Mouse (Mus musculus): Measurements from ENCODE around the gene Olfr1437. TPM values are rescaled to one million over a fixed set of nuclear protein-coding genes. Genes with fewer than 3 reads are reported as not detected.
"Not testable (repeated sequence)": the region's sequence is repeated elsewhere in the genome, so short reads cannot be mapped to it uniquely, and the experiment has no call there.

Gene Olfr1437
- total RNA-seq (2014; rRNA removed): not detected in 2 replicates
- not detected in 2 replicates for polyA plus RNA-seq (2015; fragmentation: Nextera tagmentation; extraction: Ambion mirVana)

GRCm38 (mm10) chr19:12325001-12325400 is at the start of gene Olfr1437:
Olfr1437 (minus strand) TSS chr19:12325101.
- Histone ChIP-seq H3K4me3 (ENCODE audit: low read length) (no peak within 1 kb of the TSS), H3K4me1 (ENCODE audit: insufficient read depth, low read length) (no peaks in the 10 kb centered on the region), H3K27me3 (ENCODE audit: insufficient read depth, low read length) (no peaks in the 10 kb centered on the region), H3K36me3 (ENCODE audit: insufficient read depth, low read length) (no peaks in the 10 kb centered on the region), H3K9ac (replicated peaks; ENCODE audit: low read length) (no peak within 1 kb of the TSS), H3K4me2 (ENCODE audit: low read depth, low read length) (no peak within 1 kb of the TSS), H3K9me3 (ENCODE audit: low read length) (no peaks in the 10 kb centered on the region), H3K27ac (no peak within 1 kb of the TSS)
- no peak for TF ChIP-seq CTCF (IDR thresholded peaks at IDR 0.05; ENCODE audit: low read depth)
- ATAC-seq (no peak), DNase-seq (ENCODE audit: low spot score) (no peak)
- WGBS: 85% methylated on average over 2 of the region's 2 CpGs

GRCm38 (mm10) chr19:12374465-12375025 is 49.6 kb upstream of the Olfr1437 start:
- 56% methylated on average over 2 of the region's 2 CpGs for WGBS
- Histone ChIP-seq H3K9ac (replicated peaks; ENCODE audit: low read length) (no peak overlapping the region), H3K4me2 (ENCODE audit: low read depth, low read length) (no peak overlapping the region), H3K27ac (no peak overlapping the region), H3K27me3 (ENCODE audit: insufficient read depth, low read length) (no peaks in the 10 kb centered on the region), H3K36me3 (ENCODE audit: insufficient read depth, low read length) (no peaks in the 10 kb centered on the region), H3K4me1 (ENCODE audit: insufficient read depth, low read length) (no peaks in the 10 kb centered on the region), H3K4me3 (ENCODE audit: low read length) (no peak overlapping the region), H3K9me3 (ENCODE audit: low read length) (no peaks in the 10 kb centered on the region)
- ATAC-seq (no peak), DNase-seq (ENCODE audit: low spot score) (peak; percentile 5)
- TF ChIP-seq CTCF (IDR thresholded peaks at IDR 0.05; ENCODE audit: low read depth): no peak

GRCm38 (mm10) chr19:12373004-12373403 is 48.1 kb upstream of the Olfr1437 start:
- Histone ChIP-seq H3K27ac (no peak overlapping the region), H3K27me3 (ENCODE audit: insufficient read depth, low read length) (no peaks in the 10 kb centered on the region), H3K4me1 (ENCODE audit: insufficient read depth, low read length) (no peaks in the 10 kb centered on the region), H3K9ac (replicated peaks; ENCODE audit: low read length) (no peak overlapping the region), H3K4me3 (ENCODE audit: low read length) (no peak overlapping the region), H3K9me3 (ENCODE audit: low read length) (no peaks in the 10 kb centered on the region), H3K36me3 (ENCODE audit: insufficient read depth, low read length) (no peaks in the 10 kb centered on the region), H3K4me2 (ENCODE audit: low read depth, low read length) (no peak overlapping the region)
- ATAC-seq (no peak), DNase-seq (ENCODE audit: low spot score) (no peak)
- TF ChIP-seq CTCF (IDR thresholded peaks at IDR 0.05; ENCODE audit: low read depth): no peak
- 78% methylated on average over 3 of the region's 3 CpGs for WGBS

DNA sequence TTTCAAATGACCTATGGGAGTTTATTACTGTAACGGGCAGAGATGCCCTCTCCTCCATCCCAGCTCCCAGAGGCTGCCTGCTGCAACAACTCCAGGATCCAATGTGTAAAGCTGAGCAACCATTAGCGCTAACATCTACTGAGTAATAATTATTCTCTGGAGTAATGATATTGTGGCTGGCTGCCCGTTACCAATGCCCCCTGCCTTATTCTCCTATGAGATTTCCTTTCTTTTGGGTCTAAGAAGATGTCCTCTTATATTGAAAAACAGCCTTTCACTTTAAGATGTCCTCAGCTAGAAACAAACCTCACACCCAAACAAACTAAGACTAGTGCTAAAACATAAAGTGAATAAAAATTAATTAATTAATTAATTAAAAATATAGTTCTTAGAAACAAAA is 10.9 kb upstream of the Olfr1437 start, which contains the start of gene Olfr1438-ps1:
TSS of gene Olfr1438-ps1 (minus strand) at position 101 of the 400 bp plus-strand sequence.
- no peak for ATAC-seq

GRCm38 (mm10) chr19:12299030-12299429 is 25.9 kb downstream of the Olfr1437 start, which contains the start of gene Olfr1436:
Olfr1436 (minus strand) TSS chr19:12299130.
- not testable (repeated sequence) for ATAC-seq; H3K4me1 ChIP-seq (ENCODE audit: insufficient read depth, low read length); H3K36me3 ChIP-seq (ENCODE audit: insufficient read depth, low read length); H3K4me2 ChIP-seq (ENCODE audit: low read depth, low read length); H3K27me3 ChIP-seq (ENCODE audit: insufficient read depth, low read length); H3K4me3 ChIP-seq (ENCODE audit: low read length); H3K27ac ChIP-seq; DNase-seq (ENCODE audit: low spot score); H3K9me3 ChIP-seq (ENCODE audit: low read length); H3K9ac ChIP-seq (replicated peaks; ENCODE audit: low read length)
- 85% methylated on average over 1 of the region's 1 CpGs for WGBS

More for the DNA sequence above, 10.9 kb upstream of the Olfr1437 start, which contains the start of gene Olfr1438-ps1:
- Histone ChIP-seq H3K36me3 (ENCODE audit: insufficient read depth, low read length) (no peaks in the 10 kb centered on the region), H3K27ac (no peak within 1 kb of the TSS), H3K4me2 (ENCODE audit: low read depth, low read length) (no peak within 1 kb of the TSS), H3K4me1 (ENCODE audit: insufficient read depth, low read length) (no peaks in the 10 kb centered on the region), H3K27me3 (ENCODE audit: insufficient read depth, low read length) (no peaks in the 10 kb centered on the region), H3K9ac (replicated peaks; ENCODE audit: low read length) (no peak within 1 kb of the TSS), H3K9me3 (ENCODE audit: low read length) (no peaks in the 10 kb centered on the region), H3K4me3 (ENCODE audit: low read length) (no peak within 1 kb of the TSS)
- no peak for TF ChIP-seq CTCF (IDR thresholded peaks at IDR 0.05; ENCODE audit: low read depth)
- WGBS: 88% methylated on average over 3 of the region's 3 CpGs
- DNase-seq (ENCODE audit: low spot score): no peak

GRCm38 (mm10) chr19:12292979-12293378 is 31.9 kb downstream of the Olfr1437 start:
- no peak for DNase-seq (ENCODE audit: low spot score)
- H3K4me3 ChIP-seq (ENCODE audit: low read length): no peak overlapping the region
- no peak for ATAC-seq
- no peak overlapping the region for H3K27ac ChIP-seq
- H3K4me2 ChIP-seq (ENCODE audit: low read depth, low read length): no peak overlapping the region
- no peaks in the 10 kb centered on the region for H3K36me3 ChIP-seq (ENCODE audit: insufficient read depth, low read length)
- no peaks in the 10 kb centered on the region for H3K9me3 ChIP-seq (ENCODE audit: low read length)
- H3K4me1 ChIP-seq (ENCODE audit: insufficient read depth, low read length): no peaks in the 10 kb centered on the region
- H3K27me3 ChIP-seq (ENCODE audit: insufficient read depth, low read length): no peaks in the 10 kb centered on the region
- no peak for TF ChIP-seq CTCF (IDR thresholded peaks at IDR 0.05; ENCODE audit: low read depth)
- no peak overlapping the region for H3K9ac ChIP-seq (replicated peaks; ENCODE audit: low read length)

- ATAC-seq: no peak
- Histone ChIP-seq H3K4me1 (ENCODE audit: insufficient read depth, low read length) (no peaks in the 10 kb centered on the region), H3K27me3 (ENCODE audit: insufficient read depth, low read length) (no peaks in the 10 kb centered on the region), H3K4me3 (ENCODE audit: low read length) (no peak within 1 kb of the TSS), H3K9me3 (ENCODE audit: low read length) (no peaks in the 10 kb centered on the region), H3K36me3 (ENCODE audit: insufficient read depth, low read length) (no peaks in the 10 kb centered on the region), H3K9ac (replicated peaks; ENCODE audit: low read length) (no peak within 1 kb of the TSS), H3K4me2 (ENCODE audit: low read depth, low read length) (no peak within 1 kb of the TSS), H3K27ac (no peak within 1 kb of the TSS)
- 70% methylated on average over 2 of the region's 2 CpGs for WGBS
- DNase-seq (ENCODE audit: low spot score): no peak
- TF ChIP-seq CTCF (IDR thresholded peaks at IDR 0.05; ENCODE audit: low read depth): no peak
Observed at GRCm38 (mm10) chr19:12279554-12279953, 45.3 kb downstream of the Olfr1437 start, which contains the start of gene Olfr1434. Olfr1434 (plus strand) TSS chr19:12279854.

Other genes with a start within 250 kb of the Olfr1437 start
- not detected in 2 replicates for gene Olfr1425, start 247.4 kb downstream of the Olfr1437 start, total RNA-seq (2014; rRNA removed)
- not detected in 2 replicates for gene Olfr1425, start 247.4 kb downstream of the Olfr1437 start, polyA plus RNA-seq (2015; fragmentation: Nextera tagmentation; extraction: Ambion mirVana)
- gene Olfr1426, start 233.1 kb downstream of the Olfr1437 start, total RNA-seq (2014; rRNA removed): not detected in 2 replicates
- gene Olfr1426, start 233.1 kb downstream of the Olfr1437 start, polyA plus RNA-seq (2015; fragmentation: Nextera tagmentation; extraction: Ambion mirVana): not detected in 2 replicates
- not detected in 2 replicates for gene Olfr1427, start 221.8 kb downstream of the Olfr1437 start, total RNA-seq (2014; rRNA removed)
- gene Olfr1427, start 221.8 kb downstream of the Olfr1437 start, polyA plus RNA-seq (2015; fragmentation: Nextera tagmentation; extraction: Ambion mirVana): not detected in 2 replicates
- gene Olfr1428, start 209.2 kb downstream of the Olfr1437 start, total RNA-seq (2014; rRNA removed): not detected in 2 replicates
- gene Olfr1428, start 209.2 kb downstream of the Olfr1437 start, polyA plus RNA-seq (2015; fragmentation: Nextera tagmentation; extraction: Ambion mirVana): not detected in 2 replicates
- gene Olfr76, start 201.9 kb downstream of the Olfr1437 start, total RNA-seq (2014; rRNA removed): not detected in 2 replicates
- not detected in 2 replicates for gene Olfr76, start 201.9 kb downstream of the Olfr1437 start, polyA plus RNA-seq (2015; fragmentation: Nextera tagmentation; extraction: Ambion mirVana)
- not detected in 2 replicates for gene Olfr1555-ps1, start 155.0 kb downstream of the Olfr1437 start, total RNA-seq (2014; rRNA removed)
- not detected in 2 replicates for gene Olfr1555-ps1, start 155.0 kb downstream of the Olfr1437 start, polyA plus RNA-seq (2015; fragmentation: Nextera tagmentation; extraction: Ambion mirVana)
- not detected in 2 replicates for gene Olfr1431, start 124.5 kb downstream of the Olfr1437 start, total RNA-seq (2014; rRNA removed)
- not detected in 2 replicates for gene Olfr1431, start 124.5 kb downstream of the Olfr1437 start, polyA plus RNA-seq (2015; fragmentation: Nextera tagmentation; extraction: Ambion mirVana)
- gene Olfr1432, start 92.5 kb downstream of the Olfr1437 start, total RNA-seq (2014; rRNA removed): not detected in 2 replicates
- not detected in 2 replicates for gene Olfr1432, start 92.5 kb downstream of the Olfr1437 start, polyA plus RNA-seq (2015; fragmentation: Nextera tagmentation; extraction: Ambion mirVana)
- gene Olfr262, start 83.4 kb downstream of the Olfr1437 start, total RNA-seq (2014; rRNA removed): not detected in 2 replicates
- gene Olfr262, start 83.4 kb downstream of the Olfr1437 start, polyA plus RNA-seq (2015; fragmentation: Nextera tagmentation; extraction: Ambion mirVana): not detected in 2 replicates
- gene Olfr235, start 64.1 kb downstream of the Olfr1437 start, total RNA-seq (2014; rRNA removed): not detected in 2 replicates
- not detected in 2 replicates for gene Olfr235, start 64.1 kb downstream of the Olfr1437 start, polyA plus RNA-seq (2015; fragmentation: Nextera tagmentation; extraction: Ambion mirVana)
- gene Olfr1434, start 45.2 kb downstream of the Olfr1437 start, total RNA-seq (2014; rRNA removed): not detected in 2 replicates
- not detected in 2 replicates for gene Olfr1434, start 45.2 kb downstream of the Olfr1437 start, polyA plus RNA-seq (2015; fragmentation: Nextera tagmentation; extraction: Ambion mirVana)
- not detected in 2 replicates for gene Olfr1436, start 26.0 kb downstream of the Olfr1437 start, total RNA-seq (2014; rRNA removed)
- gene Olfr1436, start 26.0 kb downstream of the Olfr1437 start, polyA plus RNA-seq (2015; fragmentation: Nextera tagmentation; extraction: Ambion mirVana): not detected in 2 replicates
- not detected in 2 replicates for gene Olfr1438-ps1, start 10.8 kb upstream of the Olfr1437 start, total RNA-seq (2014; rRNA removed)
- gene Olfr1438-ps1, start 10.8 kb upstream of the Olfr1437 start, polyA plus RNA-seq (2015; fragmentation: Nextera tagmentation; extraction: Ambion mirVana): not detected in 2 replicates
- not detected in 2 replicates for gene Olfr1440, start 62.2 kb upstream of the Olfr1437 start, total RNA-seq (2014; rRNA removed)
- not detected in 2 replicates for gene Olfr1440, start 62.2 kb upstream of the Olfr1437 start, polyA plus RNA-seq (2015; fragmentation: Nextera tagmentation; extraction: Ambion mirVana)
- gene Olfr1441, start 92.3 kb upstream of the Olfr1437 start, total RNA-seq (2014; rRNA removed): not detected in 2 replicates
- not detected in 2 replicates for gene Olfr1441, start 92.3 kb upstream of the Olfr1437 start, polyA plus RNA-seq (2015; fragmentation: Nextera tagmentation; extraction: Ambion mirVana)
- not detected in 2 replicates for gene Pfpl, start 102.8 kb upstream of the Olfr1437 start, total RNA-seq (2014; rRNA removed)
- not detected in 2 replicates for gene Pfpl, start 102.8 kb upstream of the Olfr1437 start, polyA plus RNA-seq (2015; fragmentation: Nextera tagmentation; extraction: Ambion mirVana)
- 2.5 and 3.1 TPM in 2 replicates for gene Mpeg1, start 135.7 kb upstream of the Olfr1437 start, total RNA-seq (2014; rRNA removed)
- 1.0 and 1.2 TPM in 2 replicates for gene Mpeg1, start 135.7 kb upstream of the Olfr1437 start, polyA plus RNA-seq (2015; fragmentation: Nextera tagmentation; extraction: Ambion mirVana)
- 54.7 and 55.6 TPM in 2 replicates for gene Dtx4, start 176.4 kb upstream of the Olfr1437 start, total RNA-seq (2014; rRNA removed)
- 23.3 and 24.6 TPM in 2 replicates for gene Dtx4, start 176.4 kb upstream of the Olfr1437 start, polyA plus RNA-seq (2015; fragmentation: Nextera tagmentation; extraction: Ambion mirVana)
- gene Fam111a, start 220.6 kb upstream of the Olfr1437 start, total RNA-seq (2014; rRNA removed): 1.9 and 4.8 TPM in 2 replicates
- 3.2 and 3.3 TPM in 2 replicates for gene Fam111a, start 220.6 kb upstream of the Olfr1437 start, polyA plus RNA-seq (2015; fragmentation: Nextera tagmentation; extraction: Ambion mirVana)